Mouse (Mus musculus) 3134 (cell line): Measurements from ENCODE around the gene Tmem259.

Experiments
- DNase-seq: peaks from one replicate; pipeline ENCODE4 v3.0.0-alpha.2; 2011; ENCODE audit warnings: low spot score; ENCODE audit not compliant: insufficient read length; ENCODE audit errors: extremely low read depth

The Tmem259 gene

DNA sequence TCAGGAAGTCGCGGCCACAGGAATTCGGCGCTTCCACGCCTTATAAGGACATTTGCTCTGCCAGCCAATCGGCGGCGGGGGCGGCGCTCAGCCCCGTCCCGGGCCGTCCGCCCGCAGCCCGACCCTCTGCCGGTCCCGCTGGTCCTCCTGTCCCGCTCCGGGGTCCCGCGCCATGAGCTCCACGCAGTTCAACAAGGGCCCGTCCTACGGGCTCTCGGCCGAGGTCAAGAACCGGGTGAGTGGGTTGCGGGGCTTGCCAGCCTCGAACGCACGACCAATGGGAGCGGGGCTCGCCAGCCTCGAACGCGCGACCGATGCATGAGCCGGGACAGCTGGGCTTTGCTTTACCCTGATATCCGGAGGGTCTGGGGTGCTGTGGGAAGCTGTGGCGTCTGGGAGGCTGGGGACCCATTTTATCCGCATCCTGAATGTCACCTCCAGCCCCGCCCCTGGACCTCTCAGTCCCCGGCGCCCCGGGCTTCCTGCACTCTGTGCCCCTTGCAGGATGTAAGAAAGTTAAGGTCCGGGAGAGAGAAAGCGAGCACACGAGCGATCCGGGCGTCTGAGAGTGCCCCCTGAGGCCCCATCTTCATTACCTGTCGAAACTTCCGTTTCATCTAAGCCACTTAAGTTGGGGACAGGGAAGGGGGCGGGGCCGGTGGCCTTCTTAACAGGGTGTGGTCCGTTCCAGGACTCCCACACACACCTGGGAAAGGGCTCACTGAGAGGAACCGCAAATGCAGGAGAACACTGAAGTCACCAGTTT, 4.6 kb upstream of the Tmem259 start, which contains the start of gene Cnn2:
TSS of gene Cnn2 (plus strand) at position 79 of the 766 bp plus-strand sequence.
- peak; percentile 86 for DNase-seq

GRCm38 (mm10) chr10:79987771-79988505, 3.8 kb upstream of the Tmem259 start:
- peak; percentile 66 for DNase-seq

GRCm38 (mm10) chr10:79986963-79987362, 2.8 kb upstream of the Tmem259 start:
- DNase-seq, result peak; percentile 93

DNA sequence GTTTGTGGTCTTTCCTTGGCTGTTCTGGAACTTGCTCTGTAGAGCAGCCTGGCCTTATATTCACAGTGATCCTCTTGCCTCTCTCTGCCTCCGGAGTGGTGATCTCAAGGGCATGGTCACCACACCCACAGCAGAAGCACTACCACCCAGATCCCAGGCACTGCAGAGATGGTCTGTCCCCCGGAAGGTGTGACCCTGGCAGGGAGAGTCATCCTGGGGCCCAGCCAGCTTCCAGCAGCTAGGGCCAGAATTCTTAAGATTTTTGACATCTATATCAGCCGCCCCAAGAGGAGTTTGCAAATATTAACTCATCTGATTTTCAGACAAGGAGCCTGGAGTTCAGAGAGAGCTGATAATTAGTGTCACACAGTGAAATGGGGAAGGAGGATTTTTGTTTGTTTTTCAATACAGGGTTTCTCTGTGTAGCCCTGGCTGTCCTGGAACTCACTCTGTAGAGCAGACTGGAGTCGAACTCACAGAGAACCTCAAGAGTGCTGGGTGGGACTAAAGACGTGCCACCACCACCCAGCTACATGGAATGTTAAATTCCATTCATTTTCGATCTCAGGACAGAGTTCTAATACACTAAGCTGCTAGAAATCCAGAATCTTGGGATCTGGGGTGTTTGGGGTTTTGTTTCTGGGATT, 2.2 kb upstream of the Tmem259 start:
- DNase-seq, result peak; percentile 79

DNA sequence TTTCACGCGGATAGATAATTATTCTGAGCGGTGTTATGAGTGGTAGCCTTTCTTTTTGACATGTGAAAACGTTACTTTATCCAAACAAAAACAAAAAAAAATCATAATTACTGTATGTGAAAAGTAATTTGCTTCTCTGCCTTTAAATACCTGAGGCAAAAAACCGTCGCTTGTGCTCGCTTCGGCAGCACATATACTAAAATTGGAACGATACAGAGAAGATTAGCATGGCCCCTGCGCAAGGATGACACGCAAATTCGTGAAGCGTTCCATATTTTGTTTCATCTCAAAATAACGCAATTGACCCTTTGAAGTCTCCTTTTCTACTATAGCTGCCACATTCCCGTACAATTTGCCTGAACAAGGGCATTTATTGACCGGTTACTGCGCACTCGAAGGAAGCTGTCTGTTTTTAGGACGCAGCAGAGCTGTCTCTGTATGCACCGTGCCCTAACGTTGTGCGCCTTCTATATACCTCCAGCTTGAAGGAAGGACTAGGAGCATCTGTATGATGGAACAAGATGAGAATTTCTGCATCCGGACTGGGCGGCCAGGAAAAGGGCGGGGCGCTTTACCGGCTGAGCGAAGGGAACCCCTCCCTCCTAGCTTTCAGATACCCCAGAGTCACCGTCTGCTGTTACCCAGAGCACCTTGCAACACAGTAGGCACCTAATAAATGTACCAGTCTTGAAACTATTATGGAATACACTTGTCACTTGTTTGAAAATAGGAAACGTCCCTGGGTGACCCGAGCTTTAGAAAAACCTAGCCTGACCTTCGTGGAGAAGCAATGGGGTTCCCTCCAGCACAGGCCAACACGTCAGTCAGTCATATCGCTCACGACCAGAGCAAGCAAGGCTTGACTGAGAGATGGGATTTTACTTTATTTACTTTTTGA, 1.5 kb upstream of the Tmem259 start:
- DNase-seq, result peak; percentile 78

DNA sequence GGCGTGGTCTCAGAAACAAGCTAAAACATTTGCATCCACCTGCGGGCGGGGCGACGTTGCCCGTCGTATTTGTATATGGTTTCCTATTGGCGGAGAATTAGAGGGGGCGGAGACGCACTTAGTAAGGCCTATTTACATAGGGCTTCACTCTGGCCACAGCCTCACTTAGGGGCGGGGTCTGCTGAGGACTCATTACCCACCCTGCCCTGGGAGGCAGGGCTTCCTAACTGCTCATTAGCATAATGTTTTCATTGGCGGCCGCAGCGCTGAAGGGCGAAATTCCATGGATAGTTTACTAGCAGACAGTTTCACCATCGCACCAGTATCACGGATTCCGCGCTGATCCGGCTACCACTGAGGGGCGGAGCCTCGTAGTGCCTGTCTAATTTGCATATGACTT, 741 bp upstream of the Tmem259 start:
- DNase-seq, result peak; percentile 94

- DNase-seq, result peak; percentile 70
Measured at GRCm38 (mm10) chr10:79983670-79984069, 460 bp downstream of the Tmem259 start.

DNA sequence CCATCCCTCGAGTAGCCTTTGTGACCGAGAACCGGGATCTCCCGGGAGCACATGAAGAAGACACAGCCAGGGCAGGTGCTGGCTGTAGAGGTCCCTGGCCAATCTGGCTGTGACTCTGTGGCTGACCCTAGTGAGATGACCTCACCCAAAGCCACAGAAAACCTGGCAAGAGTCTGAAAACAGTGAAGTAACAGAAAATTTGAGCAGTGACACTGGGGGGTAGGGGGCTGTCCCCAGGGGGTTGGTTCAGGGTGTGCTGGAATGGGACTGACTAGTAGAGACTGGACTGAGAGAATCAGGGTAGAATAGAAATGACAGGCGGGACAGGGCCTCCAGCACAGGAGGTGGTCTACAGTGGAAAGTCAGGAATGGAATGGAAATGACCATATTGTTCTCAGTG, 925 bp downstream of the Tmem259 start:
- no peak for DNase-seq

DNA sequence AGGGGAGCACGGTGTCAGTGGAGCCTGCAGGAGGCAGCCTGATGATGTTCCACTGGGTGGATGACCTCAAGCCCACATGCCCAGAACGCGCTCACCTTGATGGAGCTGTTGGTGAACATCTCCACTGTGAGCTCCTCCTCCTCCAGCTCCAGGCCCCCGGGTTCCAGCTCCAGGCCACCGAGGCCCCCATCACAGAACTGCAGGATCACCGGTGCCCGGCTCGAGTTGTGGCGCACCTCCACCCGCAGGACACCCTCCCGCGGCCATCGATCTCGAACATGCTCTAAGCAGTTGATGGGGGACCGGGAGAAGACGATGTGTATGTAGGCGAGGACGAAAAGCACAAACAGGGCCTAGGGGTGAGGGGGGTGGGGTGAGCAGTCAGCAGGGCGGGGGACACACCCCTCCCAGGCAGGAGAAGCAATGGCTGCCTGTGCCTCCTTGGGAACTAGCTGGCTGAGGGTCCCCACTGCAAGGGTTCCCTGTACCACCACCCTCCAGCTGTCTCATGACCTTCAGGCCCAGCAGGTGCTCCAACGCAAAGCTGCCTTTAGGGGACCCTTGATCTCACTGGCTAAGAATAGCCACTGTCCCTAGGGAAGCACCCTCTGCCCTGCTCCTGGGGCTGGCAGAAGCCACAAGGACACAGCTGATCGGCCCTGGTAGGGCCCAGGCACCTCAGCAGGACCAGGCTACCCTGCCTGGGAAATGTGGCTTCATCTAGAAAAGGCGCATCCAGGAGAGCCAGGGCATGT, 4.6 kb downstream of the Tmem259 start:
- DNase-seq, result no peak

GRCm38 (mm10) chr10:79978061-79978460, 6.1 kb downstream of the Tmem259 start:
- DNase-seq, result no peak

DNA sequence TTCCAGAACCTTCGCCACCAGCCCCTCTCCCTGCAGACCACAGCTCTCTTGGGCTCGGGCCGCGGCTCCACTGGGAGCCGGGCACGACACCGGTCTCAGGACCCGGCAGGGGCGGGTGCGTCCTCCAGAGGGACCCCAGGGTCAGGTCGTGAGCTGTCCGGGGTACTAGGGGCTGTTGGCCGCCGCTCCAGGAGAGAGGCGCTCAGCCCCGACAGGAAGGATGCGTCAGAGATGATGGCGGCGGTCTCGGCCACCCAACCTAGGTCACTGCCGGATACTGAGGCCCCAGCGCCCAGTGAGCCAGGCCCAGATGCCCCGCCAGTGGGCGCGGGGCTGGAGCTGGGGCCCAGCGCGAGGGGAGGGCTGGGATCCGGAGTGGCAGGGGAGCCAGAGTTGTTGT, 6.8 kb downstream of the Tmem259 start:
- no peak for DNase-seq

GRCm38 (mm10) chr10:79976722-79977107, 7.4 kb downstream of the Tmem259 start:
- DNase-seq, result no peak

- DNase-seq, result no peak
Measured at GRCm38 (mm10) chr10:79976071-79976721, 7.9 kb downstream of the Tmem259 start.

DNA sequence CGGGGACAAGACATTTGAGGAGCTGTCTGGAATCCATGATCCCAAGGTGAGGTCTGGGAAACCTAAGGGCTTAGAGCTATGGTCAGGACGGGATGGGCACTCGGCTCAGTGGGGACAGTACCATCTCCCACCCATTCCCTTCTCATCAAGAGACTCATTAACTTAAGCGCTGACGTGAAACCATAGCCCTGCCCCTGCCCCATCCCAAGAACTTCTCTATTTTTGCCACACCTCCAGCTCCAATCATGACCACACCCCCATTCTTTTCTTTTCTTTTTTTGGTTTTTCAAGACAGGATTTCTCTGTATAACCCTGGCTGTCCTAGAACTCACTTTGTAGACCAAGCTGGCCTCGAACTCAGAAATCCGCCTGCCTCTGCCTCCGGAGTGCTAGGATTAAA, 9.5 kb downstream of the Tmem259 start:
- DNase-seq, result no peak

DNA sequence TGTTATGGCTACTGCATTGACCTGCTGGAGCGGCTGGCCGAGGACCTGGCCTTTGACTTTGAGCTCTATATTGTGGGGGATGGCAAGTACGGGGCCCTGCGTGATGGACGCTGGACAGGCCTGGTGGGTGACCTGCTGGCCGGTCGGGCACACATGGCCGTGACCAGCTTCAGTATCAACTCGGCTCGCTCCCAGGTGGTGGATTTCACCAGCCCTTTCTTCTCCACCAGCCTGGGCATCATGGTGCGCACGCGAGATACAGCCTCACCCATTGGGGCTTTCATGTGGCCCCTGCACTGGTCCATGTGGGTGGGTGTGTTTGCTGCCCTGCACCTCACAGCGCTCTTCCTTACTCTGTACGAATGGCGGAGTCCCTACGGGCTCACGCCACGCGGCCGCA, 10.0 kb downstream of the Tmem259 start:
- DNase-seq, result no peak

DNA sequence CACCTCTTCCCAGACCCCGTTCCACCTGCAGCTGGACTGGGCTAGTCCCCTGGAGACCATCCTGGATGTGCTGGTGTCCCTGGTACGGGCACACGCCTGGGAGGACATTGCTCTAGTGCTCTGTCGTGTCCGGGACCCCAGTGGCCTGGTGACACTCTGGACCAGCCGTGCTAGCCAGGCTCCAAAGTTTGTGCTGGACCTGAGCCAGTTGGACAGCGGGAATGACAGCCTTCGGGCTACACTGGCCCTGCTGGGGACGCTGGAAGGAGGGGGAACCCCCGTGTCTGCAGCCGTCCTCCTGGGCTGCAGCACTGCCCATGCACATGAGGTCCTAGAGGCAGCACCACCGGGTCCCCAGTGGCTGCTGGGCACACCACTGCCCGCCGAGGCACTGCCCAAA, 11.3 kb downstream of the Tmem259 start:
- DNase-seq, result no peak

DNA sequence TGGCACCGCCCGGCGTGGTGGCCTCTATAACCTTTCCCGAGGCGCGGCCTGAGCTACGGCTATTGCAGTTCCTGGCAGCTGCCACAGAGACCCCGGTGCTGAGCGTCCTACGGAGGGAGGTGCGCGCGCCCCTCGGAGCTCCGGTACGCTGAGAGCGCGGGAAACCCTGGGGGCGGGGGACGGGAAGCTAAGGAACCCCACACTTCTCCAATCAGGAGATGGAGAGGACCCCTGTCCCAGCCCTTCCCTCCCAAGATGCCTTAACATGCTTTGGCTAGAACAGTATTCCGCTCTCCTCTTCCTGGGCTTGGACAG, 13.0 kb downstream of the Tmem259 start:
- DNase-seq, result no peak

- no peak for DNase-seq
Measured at GRCm38 (mm10) chr10:79970415-79971182, 13.5 kb downstream of the Tmem259 start, which contains the start of gene Grin3b. TSS of gene Grin3b (plus strand) at chr10:79970715.

- no peak for DNase-seq
Measured at GRCm38 (mm10) chr10:79969124-79969568, 15.0 kb downstream of the Tmem259 start.
